ENCODE assay signal across 8 mouse cellular contexts in the genomic region with DNA sequence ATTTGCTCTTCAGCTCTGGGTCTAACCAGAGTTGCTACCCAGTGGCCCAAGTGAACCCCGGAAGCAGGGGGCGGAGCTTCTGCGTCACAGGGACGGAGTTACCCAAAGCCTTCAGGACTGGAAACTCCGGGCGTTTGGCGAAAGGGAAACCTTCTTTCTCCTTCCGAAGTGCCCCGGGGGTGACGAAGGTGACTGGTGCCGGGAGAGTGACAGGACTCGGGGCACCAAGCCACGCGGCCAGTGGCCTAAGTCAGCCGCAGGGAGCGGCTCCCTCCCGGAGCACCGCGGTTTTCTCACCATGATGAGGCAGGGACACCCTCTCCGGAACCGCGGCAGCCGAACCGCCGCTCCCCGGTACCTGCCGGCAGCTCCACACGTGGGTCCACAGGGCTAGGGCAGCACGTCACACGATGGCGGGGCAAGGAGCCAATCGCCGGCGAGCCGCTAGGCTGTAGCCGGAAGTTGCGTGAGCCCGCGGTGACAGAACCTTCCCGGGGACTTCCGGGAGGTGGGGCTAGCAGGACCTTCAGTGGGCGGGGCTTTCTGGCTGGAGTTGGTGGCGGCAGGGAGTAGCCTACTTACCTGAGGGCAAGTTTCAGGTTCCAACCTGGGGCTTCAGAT. TPM values are rescaled to one million over a fixed set of nuclear protein-coding genes. Genes with fewer than 3 reads are reported as not detected.
DNase-seq lines count a peak whose midpoint lies in the region; ATAC-seq and TF ChIP-seq lines count a peak whose summit lies in the region.

Ltv1 (minus strand) TSS at position 438 of the 621 bp plus-strand sequence.

- no peaks in the 10 kb centered on the region for H3K4me1 ChIP-seq in hindbrain, postnatal 0 days (ENCODE audit: insufficient read depth, low read length)

- peak; percentile 99 for ATAC-seq in common myeloid progenitor, adult 5-6 weeks (replicated peaks; ENCODE audit: low read depth, poor library complexity, severe bottlenecking)
- ATAC-seq in hindbrain, postnatal 0 days = peak; percentile 100
- ATAC-seq in megakaryocyte, adult 5-6 weeks (ENCODE audit: poor library complexity, severe bottlenecking) = peak; percentile 99

- TF ChIP-seq CTCF in gastrocnemius, adult 2 months (IDR thresholded peaks at IDR 0.05) = 0 out of 2 replicates have a peak, but pooled peaks have one; percentile 0
- no peak for TF ChIP-seq CTCF in hindbrain, postnatal 0 days (IDR thresholded peaks at IDR 0.05; ENCODE audit: low read depth)
- no peak; the same call in 1 of the 2 replicates for TF ChIP-seq CTCF in left cerebral cortex, adult 2 months (IDR thresholded peaks at IDR 0.05)

- H3K36me3 ChIP-seq in hindbrain, postnatal 0 days (ENCODE audit: insufficient read depth, low read length) = no peaks in the 10 kb centered on the region; the same call in 1 of the 2 replicates

- H3K27me3 ChIP-seq in hindbrain, postnatal 0 days (ENCODE audit: insufficient read depth, low read length) = no peaks in the 10 kb centered on the region

- WGBS in hindbrain, postnatal 0 days = under 1% methylated on average over 43 of the region's 43 CpGs

- peak within 1 kb of the TSS; percentile 99 for H3K27ac ChIP-seq in gastrocnemius, adult 2 months
- peak within 1 kb of the TSS; percentile 62 for H3K27ac ChIP-seq in hindbrain, postnatal 0 days
- peak within 1 kb of the TSS; percentile 91 for H3K27ac ChIP-seq in left cerebral cortex, adult 2 months

- H3K9ac ChIP-seq in hindbrain, postnatal 0 days (replicated peaks; ENCODE audit: low read length) = peak within 1 kb of the TSS; percentile 65

- H3K4me2 ChIP-seq in hindbrain, postnatal 0 days (ENCODE audit: low read depth, low read length) = peak within 1 kb of the TSS; percentile 61

- intact Hi-C loops in gastrocnemius, adult 2 months (cut with DNase I) = loop anchor here (2.0 to 5.0 kb wide), 2 partner anchors 106 to 132 kb away; no protein-coding TSS in a partner anchor
- intact Hi-C loops in left cerebral cortex, adult 2 months (cut with DNase I) = no loop called here

- peak; percentile 96 for DNase-seq in ZHBTc4 (ENCODE audit: low read depth, low spot score)
- peak; percentile 99 for DNase-seq in gastrocnemius, adult 2 months
- peak; percentile 98 for DNase-seq in hindbrain, postnatal 0 days (ENCODE audit: low spot score)
- DNase-seq in left cerebral cortex, adult 2 months (ENCODE audit: extremely low spot score in 1 of 2, low spot score in 2 of 2) = peak; percentile 95 to 97
- DNase-seq in right cerebral cortex, adult 2 months (ENCODE audit: low spot score in 2 of 2) = peak; percentile 92 to 93
- peak; percentile 98 for DNase-seq in urinary bladder, postnatal 14 days (ENCODE audit: low spot score)

- peak within 1 kb of the TSS; percentile 86 for H3K4me3 ChIP-seq in gastrocnemius, adult 2 months
- peak within 1 kb of the TSS; percentile 62 for H3K4me3 ChIP-seq in hindbrain, postnatal 0 days (ENCODE audit: low read length)
- H3K4me3 ChIP-seq in left cerebral cortex, adult 2 months = peak within 1 kb of the TSS; percentile 78

- H3K9me3 ChIP-seq in hindbrain, postnatal 0 days (ENCODE audit: low read length) = no peaks in the 10 kb centered on the region

RNA-seq across cellular contexts. Expression of gene Ltv1, which starts in this region (rescaled TPM):
- 59.7 and 63.7 TPM in 2 replicates for total RNA-seq in common myeloid progenitor, adult 5-6 weeks (2017)
- total RNA-seq in gastrocnemius, adult 2 months (2021) = 10 to 100 TPM; 27.3 to 31.0 TPM
- total RNA-seq in hindbrain, postnatal 0 days (2014; rRNA removed) = 9.9 and 14.9 TPM in 2 replicates
- polyA plus RNA-seq in hindbrain, postnatal 0 days (2015; fragmentation: Nextera tagmentation; extraction: Ambion mirVana) = 25.6 and 28.2 TPM in 2 replicates
- 10 to 100 TPM; 18.6 to 23.6 TPM for total RNA-seq in left cerebral cortex, adult 2 months (2021)
- total RNA-seq in megakaryocyte, adult 5-6 weeks (2015) = 39.0 and 45.8 TPM in 2 replicates
- 34.6 and 42.4 TPM in 2 replicates for total RNA-seq in megakaryocyte, adult 5-6 weeks (2017)

Comparison
In these comparisons a context has a peak if more than half of its experiments do, and no peak if none do; other contexts are left out.
1. Peak in every context shown above with its lines: DNase-seq, ATAC-seq, H3K4me3 ChIP-seq and H3K27ac ChIP-seq.